Mouse (Mus musculus) thymus, adult 2 months (tissue): ENCODE results near the gene Aldoc.

Experiments used
- CTCF ChIP-seq: fragments of 200-500 bp; IDR thresholded peaks from 2 replicates; pipeline ENCODE4 v1.5.1; 2012; ENCODE audit warnings: mild to moderate bottlenecking, control low read depth, low read length, moderate library complexity, borderline replicate concordance; ENCODE audit not compliant: control insufficient read depth, poor library complexity, insufficient read depth; ENCODE audit errors: extremely low read depth
- POLR2A ChIP-seq: fragments of 200-500 bp; IDR thresholded peaks from 2 replicates; pipeline ENCODE4 v1.6.1; 2012; ENCODE audit warnings: mild to moderate bottlenecking, low read length, control low read depth, moderate library complexity; ENCODE audit not compliant: control insufficient read depth, poor library complexity, insufficient read depth; ENCODE audit errors: extremely low read depth

GRCm38 (mm10) chr11:78289146-78289763 lies 33.5 kb upstream of the Aldoc start:
- TF ChIP-seq CTCF (no peak), POLR2A (no peak)
